Mouse (Mus musculus) liver, postnatal 0 days (tissue): ENCODE results near the gene Pla2g7. TPM values are rescaled to one million over a fixed set of nuclear protein-coding genes. Genes with fewer than 3 reads are reported as not detected.

Experiments
- ATAC-seq: fragments of 200-750 bp; cut with Nextera tagmentation; 2 replicates; pipeline ENCODE4 v1.8.0; 2017; ENCODE audit warnings: mild to moderate bottlenecking, moderate library complexity
- DNase-seq: peaks from one replicate; pipeline ENCODE4 v3.0.0-alpha.2; 2016
- H3K27ac ChIP-seq: fragments of 300-500 bp; sonication (generic); 2 replicates; pipeline ENCODE4 v1.5.1; 2014; ENCODE audit warnings: antibody characterized with exemption, moderate library complexity, mild to moderate bottlenecking, low read depth
- H3K27me3 ChIP-seq: fragments of 300-500 bp; sonication (generic); 2 replicates; pipeline ENCODE4 v1.6.1; 2014; ENCODE audit warnings: low read length, control low read depth, mixed read lengths; ENCODE audit not compliant: insufficient read depth
- H3K36me3 ChIP-seq: fragments of 300-500 bp; sonication (generic); replicated peaks from 2 replicates; pipeline ENCODE4 v1.6.1; 2014; ENCODE audit warnings: mild to moderate bottlenecking, control low read depth, low read length, moderate library complexity, mixed read lengths; ENCODE audit not compliant: insufficient read depth
- H3K4me1 ChIP-seq: fragments of 300-500 bp; sonication (generic); 2 replicates; pipeline ENCODE4 v1.6.1; 2014; ENCODE audit warnings: antibody characterized with exemption, mild to moderate bottlenecking, control low read depth; ENCODE audit not compliant: insufficient read depth
- H3K4me2 ChIP-seq: fragments of 300-500 bp; sonication (generic); 2 replicates; pipeline ENCODE4 v1.6.1; 2014; ENCODE audit warnings: low read depth, mild to moderate bottlenecking, low read length, moderate library complexity, mixed read lengths
- H3K4me3 ChIP-seq: fragments of 300-500 bp; sonication (generic); 2 replicates; pipeline ENCODE4 v1.5.1; 2014; ENCODE audit warnings: low read depth, low read length
- H3K9ac ChIP-seq: fragments of 300-500 bp; sonication (generic); replicated peaks from 2 replicates; pipeline ENCODE4 v1.6.1; 2014; ENCODE audit warnings: mild to moderate bottlenecking, moderate library complexity
- H3K9me3 ChIP-seq: fragments of 300-500 bp; sonication (generic); 2 replicates; pipeline ENCODE4 v1.6.1; 2016; ENCODE audit warnings: mild to moderate bottlenecking, control low read depth, low read length, mixed read lengths
- CTCF ChIP-seq: sonication (generic); IDR thresholded peaks from 2 replicates; pipeline ENCODE4 v1.5.1; 2016; ENCODE audit warnings: antibody characterized with exemption, low read depth
- EP300 ChIP-seq: IDR thresholded peaks from 2 replicates; pipeline ENCODE4 v1.6.1; 2016; ENCODE audit warnings: antibody characterized with exemption, low read depth, mild to moderate bottlenecking
- WGBS: fragments of 180-500 bp; shearing (Covaris S2); extraction: QIAGEN DNeasy Blood & Tissue Kit; methylation state at CpG from one replicate; pipeline ENCODE4 v1.1.7; 2014; ENCODE audit not compliant: insufficient replicate concordance; 5-methylcytosine and 5-hydroxymethylcytosine counted together
- polyA plus RNA-seq: library from polyadenylated mRNA; unstranded; fragments of >200 nt; fragmentation: Nextera tagmentation; extraction: Ambion mirVana; gene quantifications from 2 replicates; pipeline ENCODE4 v1.2.1, GENCODE M21; 2015

The Pla2g7 gene
- polyA plus RNA-seq, 1 experiment from 2014 or later: 61.4 TPM

DNA sequence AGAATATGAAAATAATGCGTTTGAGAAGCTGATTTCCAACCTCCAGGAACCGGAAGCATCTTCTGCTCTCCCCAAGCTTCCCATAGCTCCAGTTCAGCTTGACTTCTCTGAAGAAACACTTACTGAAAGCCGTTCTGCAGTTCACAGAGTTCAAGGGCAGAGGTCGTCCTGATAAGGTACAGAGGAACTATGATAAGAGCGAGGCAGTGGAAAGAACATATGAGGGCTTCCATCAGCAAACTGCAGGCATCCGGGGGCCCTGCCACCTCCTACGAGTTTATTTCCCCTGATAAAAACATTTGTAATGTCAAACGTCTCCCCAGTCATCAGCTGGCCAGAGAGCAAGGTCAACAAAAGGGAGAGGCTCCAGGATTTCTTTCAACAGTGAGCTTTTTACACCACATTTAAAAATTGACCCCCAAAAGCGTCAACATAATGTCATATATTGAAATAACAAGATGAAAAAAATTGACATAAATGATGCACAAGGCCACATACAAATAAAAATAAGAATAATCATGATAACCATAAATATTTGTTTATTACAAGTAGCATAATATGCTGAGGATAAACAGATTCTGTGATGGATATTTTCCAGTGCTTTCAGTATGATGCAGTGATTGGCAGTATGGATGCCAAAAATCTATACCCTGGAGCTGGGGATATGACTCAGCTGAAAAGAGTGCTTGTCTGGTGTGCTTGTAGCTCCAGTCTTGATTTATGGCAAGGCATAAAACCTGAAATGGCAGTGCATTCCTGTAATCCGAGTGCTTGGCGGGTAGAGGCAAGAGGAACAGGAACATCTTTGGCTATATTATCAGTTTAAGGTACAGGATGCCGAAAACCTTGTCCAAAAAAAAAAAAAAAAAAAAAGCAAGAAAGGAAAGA lies 13.1 kb upstream of the Pla2g7 start:
- Histone ChIP-seq H3K4me3 (no peak overlapping the region), H3K36me3 (no peaks in the 10 kb centered on the region), H3K4me2 (no peak overlapping the region), H3K27ac (no peak overlapping the region), H3K9ac (no peak overlapping the region), H3K27me3 (no peaks in the 10 kb centered on the region), H3K4me1 (peaks cover 6% of the 10 kb centered on the region; the same call in 1 of the 2 replicates), H3K9me3 (no peaks in the 10 kb centered on the region)
- ATAC-seq (peak; percentile 39; the same call in 1 of the 2 replicates), DNase-seq (no peak)
- TF ChIP-seq EP300 (peak; percentile 80), CTCF (no peak)
- 31% methylated on average over 12 of the region's 12 CpGs for WGBS

DNA sequence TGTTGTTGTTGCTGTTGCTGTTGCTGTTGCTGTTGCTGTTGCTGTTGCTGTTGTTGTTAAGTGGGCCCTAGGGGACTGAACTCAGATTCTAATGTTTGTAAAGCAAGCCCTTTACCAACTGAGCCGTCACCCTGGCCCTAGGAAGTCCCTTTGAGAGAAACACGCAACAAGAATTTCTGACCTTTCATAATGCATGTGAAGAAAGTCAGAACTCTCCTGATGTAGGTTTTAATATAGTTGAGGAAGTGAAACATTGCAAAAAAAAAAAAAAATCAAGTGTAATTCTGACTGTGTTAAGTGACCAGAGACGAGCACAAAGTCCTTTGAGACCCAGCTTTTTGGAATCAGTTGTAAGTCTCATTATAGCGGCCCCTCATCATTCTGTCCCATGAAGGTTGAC lies 10.8 kb upstream of the Pla2g7 start:
- no peak for DNase-seq

DNA sequence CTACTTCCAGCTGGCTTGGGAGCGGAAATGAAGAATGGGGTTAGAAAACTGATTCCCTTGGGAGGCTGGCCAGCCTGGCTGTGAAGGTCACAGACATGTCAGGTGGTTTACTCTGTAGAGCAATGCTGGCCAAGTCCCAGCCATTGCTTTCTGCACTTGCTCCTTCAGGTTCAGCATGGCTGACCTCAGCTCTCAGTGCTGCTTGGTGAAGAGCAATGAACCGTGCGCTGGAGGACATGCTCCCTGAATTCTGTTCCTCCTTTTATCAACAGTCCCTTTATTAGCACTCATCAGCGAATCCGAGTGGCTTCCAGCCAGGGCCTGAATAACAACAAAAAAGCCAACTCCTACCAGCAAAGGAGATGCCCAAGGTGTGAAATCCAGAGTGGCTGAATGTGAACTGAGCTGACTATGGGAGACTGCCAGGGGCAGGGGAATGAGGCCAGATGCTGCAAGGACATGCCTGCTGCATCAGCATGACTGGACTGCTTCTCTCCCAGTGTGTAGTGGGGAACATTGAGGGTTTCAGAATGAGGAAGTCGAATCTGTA lies 10.3 kb upstream of the Pla2g7 start:
- no peaks in the 10 kb centered on the region for H3K9me3 ChIP-seq
- H3K36me3 ChIP-seq: no peaks in the 10 kb centered on the region
- WGBS: 53% methylated on average over 6 of the region's 6 CpGs
- ATAC-seq (peak; percentile 74), DNase-seq (no peak)
- H3K4me2 ChIP-seq: no peak overlapping the region
- peak overlapping the region; percentile 84 for H3K27ac ChIP-seq
- H3K27me3 ChIP-seq: no peaks in the 10 kb centered on the region
- no peak overlapping the region for H3K9ac ChIP-seq
- no peak overlapping the region for H3K4me3 ChIP-seq
- H3K4me1 ChIP-seq: peaks cover 6% of the 10 kb centered on the region; the same call in 1 of the 2 replicates
- TF ChIP-seq CTCF (no peak), EP300 (no peak)

More for the DNA sequence above, 10.8 kb upstream of the Pla2g7 start:
- TF ChIP-seq EP300: no peak
- no peak for TF ChIP-seq CTCF
- Histone ChIP-seq H3K9me3 (no peaks in the 10 kb centered on the region), H3K4me1 (peaks cover 6% of the 10 kb centered on the region; the same call in 1 of the 2 replicates), H3K36me3 (no peaks in the 10 kb centered on the region), H3K27me3 (no peaks in the 10 kb centered on the region), H3K4me2 (no peak overlapping the region), H3K9ac (no peak overlapping the region), H3K27ac (peak overlapping the region; percentile 84), H3K4me3 (no peak overlapping the region)
- WGBS: 62% methylated on average over 4 of the region's 4 CpGs
- peak; percentile 20; the same call in 1 of the 2 replicates for ATAC-seq

DNA sequence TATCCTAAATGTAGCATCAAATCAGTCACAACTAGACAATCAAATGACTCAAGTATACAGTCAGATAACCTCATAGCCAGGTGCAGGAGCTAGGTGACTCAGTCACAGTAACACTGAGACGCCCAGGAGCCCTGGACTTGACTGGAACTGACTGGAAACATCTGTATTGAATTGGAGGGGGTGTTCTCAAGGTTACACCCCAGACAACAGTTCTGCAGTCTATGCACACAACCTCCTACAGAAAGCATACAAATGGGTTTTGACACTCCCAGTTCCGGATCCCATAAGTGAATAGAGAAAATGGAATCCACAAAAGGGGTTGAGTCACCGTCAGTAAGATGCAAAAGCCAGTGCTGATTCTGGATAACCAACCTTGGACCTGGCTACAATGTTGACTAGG lies 9.2 kb upstream of the Pla2g7 start:
- ATAC-seq: no peak
- 78% methylated on average over 3 of the region's 3 CpGs for WGBS
- Histone ChIP-seq H3K4me2 (no peak overlapping the region), H3K36me3 (no peaks in the 10 kb centered on the region), H3K27ac (no peak overlapping the region), H3K27me3 (no peaks in the 10 kb centered on the region), H3K4me1 (peaks cover 6% of the 10 kb centered on the region; the same call in 1 of the 2 replicates), H3K9ac (no peak overlapping the region), H3K9me3 (no peaks in the 10 kb centered on the region), H3K4me3 (no peak overlapping the region)
- TF ChIP-seq CTCF: no peak
- no peak for TF ChIP-seq EP300
- no peak for DNase-seq

DNA sequence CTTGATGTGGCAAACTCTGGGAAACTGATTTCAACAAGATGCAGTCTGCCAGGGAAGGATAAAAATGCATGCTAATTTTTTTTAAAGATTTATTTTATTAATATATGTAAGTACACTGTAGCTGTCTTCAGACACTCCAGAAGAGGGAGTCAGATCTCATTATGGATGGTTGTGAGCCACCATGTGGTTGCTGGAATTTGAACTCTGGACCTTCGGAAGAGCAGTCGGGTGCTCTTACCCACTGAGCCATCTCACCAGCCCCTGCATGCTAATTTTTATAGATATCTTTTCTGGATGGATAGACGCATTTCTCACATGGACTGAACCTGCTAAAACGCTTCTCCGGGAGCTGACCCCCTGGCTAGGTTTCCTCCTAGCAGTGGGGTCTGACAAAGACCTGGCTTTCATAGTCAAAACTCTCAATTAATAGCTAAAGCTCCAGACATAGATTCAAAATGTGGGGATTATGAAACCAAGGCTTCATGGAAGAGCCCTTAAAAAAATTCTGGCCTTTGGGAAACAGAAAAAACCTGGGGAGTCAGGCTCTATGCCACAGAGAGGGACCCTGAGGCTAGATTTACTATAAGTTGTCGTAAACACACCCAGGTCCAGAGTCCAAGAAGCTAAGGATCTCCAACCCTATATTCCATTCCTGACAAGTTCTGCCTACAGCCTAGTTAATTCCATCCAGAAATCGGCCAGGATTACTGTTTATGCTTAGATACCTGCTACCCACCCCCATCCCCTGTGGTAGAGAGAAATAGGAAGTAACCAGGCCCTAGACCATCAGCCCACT lies 4.5 kb upstream of the Pla2g7 start:
- WGBS: 81% methylated on average over 7 of the region's 7 CpGs
- no peak for ATAC-seq
- H3K4me1 ChIP-seq: no peaks in the 10 kb centered on the region
- H3K4me3 ChIP-seq: no peak overlapping the region
- H3K9me3 ChIP-seq: no peaks in the 10 kb centered on the region
- H3K27ac ChIP-seq: no peak overlapping the region
- no peak for DNase-seq
- H3K4me2 ChIP-seq: no peak overlapping the region
- TF ChIP-seq EP300 (no peak), CTCF (no peak)
- no peak overlapping the region for H3K9ac ChIP-seq
- no peaks in the 10 kb centered on the region for H3K27me3 ChIP-seq
- no peaks in the 10 kb centered on the region for H3K36me3 ChIP-seq

DNA sequence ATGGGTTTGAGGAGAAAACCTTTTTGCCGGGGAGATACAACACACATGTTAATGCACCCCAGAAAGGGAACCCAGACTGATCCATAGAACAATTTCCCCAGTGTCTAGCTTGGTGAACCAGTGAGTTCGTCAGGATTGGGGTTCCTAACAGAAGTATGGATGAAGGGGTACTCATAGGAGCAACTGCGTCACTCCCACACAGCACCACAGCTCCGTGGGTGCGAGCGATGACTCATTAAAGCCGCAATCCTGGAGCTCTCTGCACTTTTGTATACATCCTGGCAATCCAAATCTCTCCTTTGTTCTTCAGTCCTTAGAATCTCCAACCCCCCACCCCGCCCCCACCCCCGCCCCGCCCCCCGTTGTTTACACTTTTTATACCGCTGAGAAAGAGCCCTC lies 306 bp upstream of the Pla2g7 start:
- DNase-seq: no peak
- no peak overlapping the region for H3K9ac ChIP-seq

More for the DNA sequence above, 306 bp upstream of the Pla2g7 start:
- 0 out of 2 replicates have a peak, but pooled peaks cover 7% of the 10 kb centered on the region for H3K4me1 ChIP-seq
- peak overlapping the region; percentile 77 for H3K4me2 ChIP-seq
- H3K9me3 ChIP-seq: no peaks in the 10 kb centered on the region
- 27% methylated on average over 12 of the region's 12 CpGs for WGBS
- H3K27me3 ChIP-seq: no peaks in the 10 kb centered on the region
- no peak for ATAC-seq
- no peaks in the 10 kb centered on the region for H3K36me3 ChIP-seq
- TF ChIP-seq EP300 (no peak), CTCF (no peak)
- H3K4me3 ChIP-seq: peak overlapping the region; percentile 47
- H3K27ac ChIP-seq: peak overlapping the region; percentile 75; the same call in 1 of the 2 replicates
